Mouse (Mus musculus) liver, adult (tissue): ENCODE data around the gene Chd5.

Experiments used
- GATA4 ChIP-seq: IDR thresholded peaks from 2 replicates; pipeline ENCODE4 v1.6.1; 2014; ENCODE audit warnings: mild to moderate bottlenecking, low read length; ENCODE audit not compliant: insufficient replicate concordance

The Chd5 gene

GRCm38 (mm10) chr4:152382528-152383252, 44.2 kb downstream of the Chd5 start:
- no peak for TF ChIP-seq GATA4

GRCm38 (mm10) chr4:152385644-152386043, 47.2 kb downstream of the Chd5 start:
- no peak for TF ChIP-seq GATA4

GRCm38 (mm10) chr4:152392192-152392591, 53.7 kb downstream of the Chd5 start:
- no peak for TF ChIP-seq GATA4

DNA sequence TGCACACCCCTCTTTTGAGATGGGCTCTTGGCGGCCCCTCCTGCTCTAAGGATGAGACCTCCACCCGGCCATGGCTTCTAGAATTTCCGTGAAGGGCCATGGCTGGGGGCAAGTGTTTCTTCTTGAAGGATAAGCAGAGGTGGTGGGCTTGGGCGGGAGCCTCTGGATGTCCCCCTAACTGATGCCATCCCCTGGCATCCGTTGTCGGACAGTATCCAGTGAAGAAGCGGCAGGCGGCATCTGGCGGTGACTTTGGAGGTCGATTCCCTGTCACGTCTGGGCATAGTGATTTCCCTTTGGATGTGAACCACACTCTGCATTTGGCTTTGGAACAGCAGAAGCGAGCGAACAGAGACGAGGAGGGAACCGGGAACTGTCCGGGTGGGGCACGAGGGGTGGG, 54.2 kb downstream of the Chd5 start:
- no peak for TF ChIP-seq GATA4

- no peak for TF ChIP-seq GATA4
Observed at GRCm38 (mm10) chr4:152398926-152399325, 60.5 kb downstream of the Chd5 start.

DNA sequence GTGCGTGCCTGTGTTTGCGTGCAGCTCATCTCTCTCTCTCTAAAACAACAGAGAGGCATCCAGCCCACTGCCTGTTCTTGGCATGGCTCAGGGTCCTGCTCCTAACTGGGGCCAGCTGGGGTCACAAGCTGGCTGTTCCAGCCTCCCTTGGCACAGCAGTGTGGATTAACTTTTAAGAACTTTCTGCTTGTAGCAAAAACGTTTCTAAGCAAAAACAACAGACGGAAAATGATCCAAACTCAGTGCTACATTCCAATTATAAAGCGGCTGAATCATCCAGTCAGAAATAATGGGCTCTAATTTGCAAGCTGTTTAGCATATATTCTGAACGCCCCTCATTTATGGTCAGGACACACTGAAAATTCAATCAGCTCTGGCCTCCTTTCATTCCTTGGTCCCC, 66.7 kb downstream of the Chd5 start:
- no peak for TF ChIP-seq GATA4

DNA sequence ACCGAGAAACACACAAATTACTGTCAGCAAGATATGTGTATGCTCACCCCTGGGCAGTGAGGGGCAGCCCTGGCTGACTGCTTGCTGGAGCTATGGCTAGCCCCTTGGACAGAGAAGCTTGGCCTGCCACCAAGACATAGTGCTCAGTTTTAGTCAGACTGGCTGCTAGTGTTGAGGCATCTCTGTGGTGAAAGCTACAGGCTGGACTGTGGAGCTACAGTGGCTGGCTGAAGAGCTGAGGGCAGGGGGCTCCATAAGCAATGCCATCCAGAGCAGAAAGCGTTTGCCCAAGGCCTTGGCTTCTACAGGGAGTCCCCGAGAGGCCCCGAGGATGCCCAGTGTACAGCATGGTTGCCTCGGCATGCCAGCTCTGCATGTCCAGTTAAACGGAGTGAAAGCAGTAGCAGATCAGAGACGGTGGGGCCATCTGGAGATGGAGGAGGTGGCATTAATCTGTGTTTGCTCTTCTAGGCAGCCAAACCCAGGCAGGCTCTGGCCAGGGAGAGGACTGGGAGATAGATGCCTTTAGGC, 67.3 kb downstream of the Chd5 start:
- TF ChIP-seq GATA4 = no peak

DNA sequence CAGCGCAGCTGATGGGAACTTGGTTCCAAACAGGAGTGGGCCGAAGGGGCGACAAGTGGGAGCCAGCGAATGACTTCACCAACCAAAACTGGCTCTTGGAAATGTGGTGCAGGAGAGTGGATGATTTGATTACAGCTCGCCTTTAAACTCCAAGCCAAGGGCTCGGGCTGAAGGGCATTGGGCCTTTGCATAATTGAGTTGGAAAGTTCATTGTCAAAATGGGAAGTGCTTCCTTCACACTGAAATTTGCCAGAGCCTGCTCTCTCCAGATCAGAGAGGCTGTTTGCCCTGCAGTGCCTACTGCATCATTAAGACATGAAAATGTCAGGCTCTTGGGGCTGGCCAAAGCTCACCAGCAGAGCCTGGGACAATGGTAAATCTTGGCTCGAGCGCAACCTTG, 68.1 kb downstream of the Chd5 start:
- no peak for TF ChIP-seq GATA4

DNA sequence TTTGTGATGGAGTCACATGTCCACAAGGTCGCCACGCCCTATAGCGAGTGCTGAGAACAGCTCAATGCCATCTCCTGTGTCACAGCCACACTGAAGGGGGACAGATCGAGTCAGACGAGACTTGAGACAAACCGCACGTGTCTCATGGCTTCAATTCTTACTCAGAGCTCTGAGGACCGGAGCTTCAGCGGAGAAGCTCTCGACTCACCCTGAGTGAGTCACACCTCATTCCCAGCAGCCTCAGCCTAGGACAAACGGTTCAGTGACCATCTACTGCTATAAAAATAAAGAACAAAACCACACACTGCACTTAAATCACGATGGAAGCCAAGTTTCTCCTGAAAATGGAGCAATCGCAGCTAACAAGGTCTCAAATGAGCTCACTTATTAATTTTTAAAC, 72.5 kb downstream of the Chd5 start:
- TF ChIP-seq GATA4 = no peak

- TF ChIP-seq GATA4 = no peak
Observed at GRCm38 (mm10) chr4:152412524-152413080, 74.2 kb downstream of the Chd5 start.

- TF ChIP-seq GATA4 = no peak
Observed at GRCm38 (mm10) chr4:152418229-152419060, 80.0 kb downstream of the Chd5 start.

GRCm38 (mm10) chr4:152423576-152423975, 85.1 kb downstream of the Chd5 start:
- no peak for TF ChIP-seq GATA4

DNA sequence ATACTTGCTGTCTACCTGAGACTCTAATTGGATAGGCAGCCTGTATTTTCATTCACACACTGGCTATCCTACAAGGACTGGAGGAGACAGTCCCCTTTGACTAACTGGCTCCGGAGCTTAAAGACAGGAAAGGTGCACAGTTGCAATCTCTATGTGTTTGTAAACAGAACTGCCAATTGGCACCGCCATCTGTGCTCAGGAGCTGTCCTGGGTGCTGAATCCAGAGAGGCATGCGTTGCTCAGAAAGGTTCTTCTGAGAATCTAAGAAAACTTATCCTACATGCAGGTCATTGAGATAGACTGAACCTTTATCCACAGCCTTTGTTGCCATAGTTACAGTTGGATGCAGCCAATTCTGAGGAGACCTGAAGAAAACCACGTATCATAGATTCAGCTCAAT, 85.9 kb downstream of the Chd5 start:
- TF ChIP-seq GATA4 = no peak

GRCm38 (mm10) chr4:152424922-152425321, 86.5 kb downstream of the Chd5 start:
- TF ChIP-seq GATA4 = no peak

- no peak for TF ChIP-seq GATA4
Observed at GRCm38 (mm10) chr4:152428259-152428658, 89.8 kb downstream of the Chd5 start.

GRCm38 (mm10) chr4:152432308-152432707, 93.9 kb downstream of the Chd5 start:
- no peak for TF ChIP-seq GATA4
